Mouse (Mus musculus): Measurements from ENCODE around the gene Actr2.

GRCm38 (mm10) chr11:20072174-20072573 lies 40.5 kb downstream of the Actr2 start:
- TF ChIP-seq CTCF (IDR thresholded peaks at IDR 0.05; ENCODE audit: low read depth, low read length) (no peak), POLR2A (IDR thresholded peaks at IDR 0.05; ENCODE audit: insufficient read depth, low read length) (no peak)

Measured in ES-Bruce4 (cell line).